Mouse (Mus musculus): ENCODE measurements around the gene Nipa2. TPM values are rescaled to one million over a fixed set of nuclear protein-coding genes. Genes with fewer than 3 reads are reported as not detected.
A peak's percentile ranks its signal among the peaks of the same experiment; 100 is the strongest.

The Nipa2 gene
- polyA plus RNA-seq, 1 experiment from 2014 or later, result 37.5 TPM

- 90% methylated on average over 2 of the region's 2 CpGs for WGBS
- no peak overlapping the region for H3K27ac ChIP-seq (replicated peaks)
- peaks cover 19% of the 10 kb centered on the region for H3K36me3 ChIP-seq
- H3K9me3 ChIP-seq (replicated peaks), result 0 out of 2 replicates have a peak, but pooled peaks cover 3% of the 10 kb centered on the region
- H3K4me1 ChIP-seq, result no peaks in the 10 kb centered on the region
- DNase-seq (ENCODE audit: low spot score), result no peak
- no peak overlapping the region for H3K4me3 ChIP-seq
- H3K27me3 ChIP-seq (ENCODE audit: low read depth, poor library complexity, severe bottlenecking), result no peaks in the 10 kb centered on the region
Measured at GRCm38 (mm10) chr7:55974429-55974828, 12.2 kb upstream of the Nipa2 start.

GRCm38 (mm10) chr7:55969415-55969814, 7.1 kb upstream of the Nipa2 start:
- H3K27me3 ChIP-seq (ENCODE audit: low read depth, poor library complexity, severe bottlenecking), result no peaks in the 10 kb centered on the region
- H3K27ac ChIP-seq (replicated peaks), result no peak overlapping the region
- DNase-seq (ENCODE audit: low spot score), result no peak
- 73% methylated on average over 1 of the region's 1 CpGs for WGBS
- H3K4me1 ChIP-seq, result peaks cover 21% of the 10 kb centered on the region
- peaks cover 8% of the 10 kb centered on the region for H3K36me3 ChIP-seq
- no peak overlapping the region for H3K4me3 ChIP-seq
- H3K9me3 ChIP-seq (replicated peaks), result 0 out of 2 replicates have a peak, but pooled peaks cover 2% of the 10 kb centered on the region

- H3K9me3 ChIP-seq (replicated peaks), result no peaks in the 10 kb centered on the region
- no peaks in the 10 kb centered on the region for H3K27me3 ChIP-seq (ENCODE audit: low read depth, poor library complexity, severe bottlenecking)
- peaks cover 24% of the 10 kb centered on the region for H3K4me1 ChIP-seq
- H3K4me3 ChIP-seq, result 0 out of 2 replicates have a peak overlapping the region, but pooled peaks have one; percentile 16
- no peak for DNase-seq (ENCODE audit: low spot score)
- H3K27ac ChIP-seq (replicated peaks), result no peak overlapping the region
- H3K36me3 ChIP-seq, result no peaks in the 10 kb centered on the region
- WGBS, result 51% methylated on average over 16 of the region's 16 CpGs
Measured at GRCm38 (mm10) chr7:55968258-55968901, 6.1 kb upstream of the Nipa2 start.

GRCm38 (mm10) chr7:55966866-55967460, 4.7 kb upstream of the Nipa2 start:
- no peak for DNase-seq (ENCODE audit: low spot score)
- Histone ChIP-seq H3K9me3 (replicated peaks) (no peaks in the 10 kb centered on the region), H3K4me1 (peaks cover 32% of the 10 kb centered on the region), H3K4me3 (no peak overlapping the region), H3K27ac (replicated peaks) (no peak overlapping the region), H3K36me3 (no peaks in the 10 kb centered on the region), H3K27me3 (ENCODE audit: low read depth, poor library complexity, severe bottlenecking) (no peaks in the 10 kb centered on the region)
- 48% methylated on average over 3 of the region's 3 CpGs for WGBS

- WGBS, result 96% methylated on average over 1 of the region's 1 CpGs
Measured at GRCm38 (mm10) chr7:55960506-55960905, 1.8 kb downstream of the Nipa2 start.

GRCm38 (mm10) chr7:55959801-55960200, 2.5 kb downstream of the Nipa2 start:
- Histone ChIP-seq H3K36me3 (peaks cover 52% of the 10 kb centered on the region), H3K27ac (replicated peaks) (no peak overlapping the region), H3K9me3 (replicated peaks) (peaks cover 2% of the 10 kb centered on the region; the same call in 1 of the 2 replicates), H3K4me3 (no peak overlapping the region), H3K4me1 (peaks cover 23% of the 10 kb centered on the region), H3K27me3 (ENCODE audit: low read depth, poor library complexity, severe bottlenecking) (no peaks in the 10 kb centered on the region)
- WGBS, result 96% methylated on average over 3 of the region's 3 CpGs
- no peak for DNase-seq (ENCODE audit: low spot score)

More at GRCm38 (mm10) chr7:55960506-55960905, 1.8 kb downstream of the Nipa2 start:
- H3K4me3 ChIP-seq, result no peak overlapping the region
- no peak overlapping the region for H3K27ac ChIP-seq (replicated peaks)
- no peaks in the 10 kb centered on the region for H3K27me3 ChIP-seq (ENCODE audit: low read depth, poor library complexity, severe bottlenecking)
- DNase-seq (ENCODE audit: low spot score), result no peak
- H3K4me1 ChIP-seq, result peaks cover 23% of the 10 kb centered on the region
- H3K9me3 ChIP-seq (replicated peaks), result no peaks in the 10 kb centered on the region
- peaks cover 45% of the 10 kb centered on the region for H3K36me3 ChIP-seq

GRCm38 (mm10) chr7:55957916-55958315, 4.4 kb downstream of the Nipa2 start:
- Histone ChIP-seq H3K4me3 (no peak overlapping the region), H3K27ac (replicated peaks) (no peak overlapping the region), H3K4me1 (peaks cover 15% of the 10 kb centered on the region), H3K36me3 (peaks cover 64% of the 10 kb centered on the region), H3K27me3 (ENCODE audit: low read depth, poor library complexity, severe bottlenecking) (no peaks in the 10 kb centered on the region), H3K9me3 (replicated peaks) (peaks cover 13% of the 10 kb centered on the region; the same call in 1 of the 2 replicates)
- DNase-seq (ENCODE audit: low spot score), result no peak
- 97% methylated on average over 4 of the region's 4 CpGs for WGBS

GRCm38 (mm10) chr7:55957178-55957577, 5.1 kb downstream of the Nipa2 start:
- H3K27ac ChIP-seq (replicated peaks), result no peak overlapping the region
- H3K4me1 ChIP-seq, result peaks cover 12% of the 10 kb centered on the region
- H3K4me3 ChIP-seq, result no peak overlapping the region
- peaks cover 64% of the 10 kb centered on the region for H3K36me3 ChIP-seq
- H3K9me3 ChIP-seq (replicated peaks), result peaks cover 13% of the 10 kb centered on the region; the same call in 1 of the 2 replicates
- 94% methylated on average over 3 of the region's 3 CpGs for WGBS
- DNase-seq (ENCODE audit: low spot score), result no peak
- H3K27me3 ChIP-seq (ENCODE audit: low read depth, poor library complexity, severe bottlenecking), result no peaks in the 10 kb centered on the region

DNA sequence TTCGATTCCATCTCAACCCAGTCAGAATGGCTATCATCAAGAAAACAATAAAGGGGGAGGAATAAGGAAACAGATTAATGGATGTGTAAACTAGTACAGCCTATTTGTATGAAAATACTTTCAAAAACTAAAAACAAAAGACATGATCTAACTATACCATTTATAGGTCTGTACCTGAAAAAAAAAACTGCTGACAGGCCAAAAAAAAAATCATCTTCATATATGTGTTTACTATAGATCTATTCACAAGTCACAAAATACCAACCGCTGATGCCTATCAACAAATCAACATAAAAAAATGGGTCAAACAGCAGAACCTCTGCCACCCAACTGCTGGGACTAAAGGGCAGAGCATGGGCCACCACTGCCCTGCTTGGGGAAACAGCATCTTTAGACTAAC, 6.2 kb downstream of the Nipa2 start:
- Histone ChIP-seq H3K9me3 (replicated peaks) (peaks cover 13% of the 10 kb centered on the region; the same call in 1 of the 2 replicates), H3K27me3 (ENCODE audit: low read depth, poor library complexity, severe bottlenecking) (no peaks in the 10 kb centered on the region), H3K27ac (replicated peaks) (no peak overlapping the region), H3K36me3 (peaks cover 64% of the 10 kb centered on the region), H3K4me3 (no peak overlapping the region), H3K4me1 (peaks cover 6% of the 10 kb centered on the region)
- 98% methylated on average over 2 of the region's 2 CpGs for WGBS
- no peak for DNase-seq (ENCODE audit: low spot score)

GRCm38 (mm10) chr7:55938341-55938740, 23.9 kb downstream of the Nipa2 start:
- no peak for DNase-seq (ENCODE audit: low spot score)
- Histone ChIP-seq H3K4me3 (no peak overlapping the region), H3K4me1 (no peaks in the 10 kb centered on the region), H3K27ac (replicated peaks) (no peak overlapping the region), H3K27me3 (ENCODE audit: low read depth, poor library complexity, severe bottlenecking) (no peaks in the 10 kb centered on the region), H3K36me3 (peaks cover 40% of the 10 kb centered on the region), H3K9me3 (replicated peaks) (no peaks in the 10 kb centered on the region)
- 94% methylated on average over 4 of the region's 4 CpGs for WGBS

DNA sequence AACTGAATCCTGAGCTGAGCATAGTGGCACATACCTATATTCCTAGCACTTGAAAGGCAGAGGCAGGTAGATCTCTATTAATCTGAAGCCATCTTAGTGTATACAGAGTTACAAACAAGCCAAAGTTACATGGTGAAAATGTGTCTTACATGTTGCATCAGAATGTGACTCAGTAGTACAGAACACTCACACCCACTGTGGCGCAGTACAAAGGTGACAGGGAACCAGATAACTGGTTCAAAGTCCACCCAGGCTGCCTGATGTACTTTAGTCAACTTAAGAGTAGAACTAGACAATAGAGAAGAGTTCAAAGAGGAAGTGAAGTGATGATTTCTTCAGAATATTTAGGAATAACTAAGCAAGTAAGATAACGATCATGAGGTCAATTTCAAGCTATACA, 27.3 kb downstream of the Nipa2 start:
- no peaks in the 10 kb centered on the region for H3K27me3 ChIP-seq (ENCODE audit: low read depth, poor library complexity, severe bottlenecking)
- H3K4me3 ChIP-seq, result no peak overlapping the region
- H3K36me3 ChIP-seq, result peaks cover 48% of the 10 kb centered on the region
- WGBS, result 95% methylated on average over 2 of the region's 2 CpGs
- no peaks in the 10 kb centered on the region for H3K9me3 ChIP-seq (replicated peaks)
- H3K27ac ChIP-seq (replicated peaks), result no peak overlapping the region
- no peak for DNase-seq (ENCODE audit: low spot score)
- H3K4me1 ChIP-seq, result no peaks in the 10 kb centered on the region

GRCm38 (mm10) chr7:55928649-55929048, 33.6 kb downstream of the Nipa2 start:
- peaks cover 90% of the 10 kb centered on the region for H3K36me3 ChIP-seq
- no peaks in the 10 kb centered on the region for H3K9me3 ChIP-seq (replicated peaks)
- 93% methylated on average over 2 of the region's 2 CpGs for WGBS
- H3K4me1 ChIP-seq, result no peaks in the 10 kb centered on the region
- H3K27me3 ChIP-seq (ENCODE audit: low read depth, poor library complexity, severe bottlenecking), result no peaks in the 10 kb centered on the region
- H3K4me3 ChIP-seq, result no peak overlapping the region
- no peak for DNase-seq (ENCODE audit: low spot score)
- H3K27ac ChIP-seq (replicated peaks), result no peak overlapping the region

DNA sequence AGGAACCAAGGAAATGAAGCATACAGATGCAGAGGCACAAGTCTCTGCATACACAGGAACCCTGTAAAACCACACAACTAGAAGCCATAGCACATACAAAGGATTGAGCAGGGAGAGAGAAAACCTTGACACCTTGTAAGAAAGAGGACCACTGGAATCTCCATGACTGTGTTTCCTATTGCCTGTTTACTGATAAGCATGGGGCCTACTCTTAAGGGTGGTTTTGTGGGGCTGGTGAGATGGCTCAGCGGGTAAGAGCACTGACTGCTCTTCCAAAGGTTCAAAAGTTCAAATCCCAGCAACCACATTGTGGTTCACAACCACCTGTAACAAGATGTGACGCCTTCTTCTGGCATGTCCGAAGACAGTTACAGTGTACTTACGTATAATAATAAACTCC, 35.0 kb downstream of the Nipa2 start:
- no peak overlapping the region for H3K4me3 ChIP-seq
- H3K9me3 ChIP-seq (replicated peaks), result no peaks in the 10 kb centered on the region
- DNase-seq (ENCODE audit: low spot score), result no peak
- peaks cover 95% of the 10 kb centered on the region for H3K36me3 ChIP-seq
- no peak overlapping the region for H3K27ac ChIP-seq (replicated peaks)
- H3K27me3 ChIP-seq (ENCODE audit: low read depth, poor library complexity, severe bottlenecking), result no peaks in the 10 kb centered on the region
- no peaks in the 10 kb centered on the region for H3K4me1 ChIP-seq
- WGBS, result 93% methylated on average over 4 of the region's 4 CpGs

Data from midbrain, embryonic 10.5 days (tissue).